Mouse (Mus musculus) stomach, postnatal 0 days (tissue): ENCODE results near the gene Coro1b. TPM values are rescaled to one million over a fixed set of nuclear protein-coding genes. Genes with fewer than 3 reads are reported as not detected.
"Not testable (repeated sequence)": the region's sequence is repeated elsewhere in the genome, so short reads cannot be mapped to it uniquely, and the experiment has no call there.

Experiments
- ATAC-seq: fragments of 200-750 bp; cut with Nextera tagmentation; 2 replicates; pipeline ENCODE4 v1.8.0; 2017; ENCODE audit not compliant: low FRiP score, low TSS enrichment
- DNase-seq: peaks from one replicate; pipeline ENCODE4 v3.0.0-alpha.2; 2016; ENCODE audit warnings: low spot score
- H3K27ac ChIP-seq: fragments of 300-500 bp; sonication (generic); replicated peaks from 2 replicates; pipeline ENCODE4 v1.5.1; 2014; ENCODE audit warnings: mild to moderate bottlenecking, control low read depth
- H3K27me3 ChIP-seq: fragments of 300-500 bp; sonication (generic); 2 replicates; pipeline ENCODE4 v1.6.1; 2014; ENCODE audit warnings: low read length; ENCODE audit not compliant: control insufficient read depth, insufficient read depth
- H3K36me3 ChIP-seq: fragments of 300-500 bp; sonication (generic); 2 replicates; pipeline ENCODE4 v1.6.1; 2014; ENCODE audit warnings: low read length, mixed read lengths; ENCODE audit not compliant: control insufficient read depth, insufficient read depth
- H3K4me1 ChIP-seq: fragments of 300-500 bp; sonication (generic); replicated peaks from 2 replicates; pipeline ENCODE4 v1.6.1; 2014; ENCODE audit warnings: antibody characterized with exemption; ENCODE audit not compliant: control insufficient read depth, insufficient read depth
- H3K4me2 ChIP-seq: fragments of 300-500 bp; sonication (generic); replicated peaks from 2 replicates; pipeline ENCODE4 v1.6.1; 2014; ENCODE audit warnings: low read depth, mild to moderate bottlenecking, control low read depth, moderate library complexity
- H3K4me3 ChIP-seq: fragments of 300-500 bp; sonication (generic); 2 replicates; pipeline ENCODE4 v1.5.1; 2014; ENCODE audit warnings: low read depth, low read length, control low read depth
- H3K9ac ChIP-seq: fragments of 300-500 bp; sonication (generic); 2 replicates; pipeline ENCODE4 v1.6.1; 2014; ENCODE audit warnings: mild to moderate bottlenecking, low read length, control low read depth, mixed read lengths
- H3K9me3 ChIP-seq: fragments of 300-500 bp; sonication (generic); 2 replicates; pipeline ENCODE4 v1.6.1; 2016; ENCODE audit warnings: low read length; ENCODE audit not compliant: control insufficient read depth
- CTCF ChIP-seq: IDR thresholded peaks from 2 replicates; pipeline ENCODE4 v1.5.1; 2016; ENCODE audit warnings: antibody characterized with exemption, low read depth, mild to moderate bottlenecking, moderate library complexity
- EP300 ChIP-seq: optimal IDR thresholded peaks from 2 replicates; pipeline ENCODE3; 2016; ENCODE audit warnings: antibody characterized with exemption
- WGBS: fragments of 180-500 bp; shearing (Covaris S2); extraction: QIAGEN DNeasy Blood & Tissue Kit; methylation state at CpG from one replicate; pipeline ENCODE4 v1.1.7; 2014; 5-methylcytosine and 5-hydroxymethylcytosine counted together
- polyA plus RNA-seq: library from polyadenylated mRNA; unstranded; fragments of >200 nt; fragmentation: Nextera tagmentation; extraction: Ambion mirVana; gene quantifications from 2 replicates; pipeline ENCODE4 v1.2.1, GENCODE M21; 2015

The Coro1b gene
- polyA plus RNA-seq, 1 experiment from 2014 or later, result 127 TPM

DNA sequence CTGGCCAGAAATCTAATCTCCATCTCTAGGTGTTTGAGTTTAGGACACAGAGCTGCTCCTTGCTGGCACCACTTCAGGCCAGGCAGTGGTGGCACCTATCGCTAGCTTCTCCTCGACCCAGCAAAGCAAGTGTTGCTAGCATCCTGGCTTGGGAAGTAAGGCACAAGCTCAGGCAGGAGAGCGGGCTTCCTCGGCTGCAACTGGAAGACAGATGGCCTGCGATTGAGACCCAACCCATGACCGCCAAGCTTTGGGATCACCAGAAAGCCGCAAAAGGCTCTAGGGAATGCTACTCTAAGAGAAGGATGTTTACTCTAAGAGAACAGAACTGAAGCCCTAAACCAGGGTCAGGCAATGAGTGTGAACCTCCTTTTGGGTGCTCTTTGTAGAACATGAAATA is 19.0 kb upstream of the Coro1b start:
- H3K9ac ChIP-seq, result no peak overlapping the region
- no peak overlapping the region for H3K27ac ChIP-seq
- H3K4me3 ChIP-seq, result no peak overlapping the region
- DNase-seq (no peak), ATAC-seq (no peak)
- H3K4me1 ChIP-seq, result 0 out of 2 replicates have a peak, but pooled peaks cover 3% of the 10 kb centered on the region
- no peaks in the 10 kb centered on the region for H3K27me3 ChIP-seq
- no peaks in the 10 kb centered on the region for H3K9me3 ChIP-seq
- 85% methylated on average over 7 of the region's 7 CpGs for whole genome bisulfite sequencing
- no peak overlapping the region for H3K4me2 ChIP-seq
- TF ChIP-seq CTCF (no peak), EP300 (no peak)
- peaks cover 20% of the 10 kb centered on the region for H3K36me3 ChIP-seq

DNA sequence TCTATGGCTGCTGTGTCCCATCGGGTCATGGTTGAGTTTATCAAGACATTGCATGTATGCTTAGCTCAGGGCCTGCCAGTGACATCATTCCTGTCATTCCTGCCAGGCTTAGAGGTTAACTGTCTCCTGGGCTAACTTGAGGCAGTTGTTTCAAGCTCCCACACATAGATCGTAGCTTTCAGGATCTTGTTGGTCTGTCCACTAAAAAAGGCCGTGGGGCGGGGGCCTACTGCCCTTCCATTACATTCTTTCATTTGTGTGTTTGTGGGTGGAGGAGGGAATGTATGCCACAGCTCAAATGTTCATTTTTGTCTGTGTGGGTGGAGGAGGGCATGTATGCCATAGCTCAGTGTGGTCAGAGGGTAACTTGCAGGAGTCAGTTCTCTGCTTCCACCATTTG is 18.3 kb upstream of the Coro1b start:
- Histone ChIP-seq H3K36me3 (peaks cover 20% of the 10 kb centered on the region), H3K4me2 (no peak overlapping the region), H3K27me3 (no peaks in the 10 kb centered on the region), H3K9me3 (no peaks in the 10 kb centered on the region), H3K4me1 (0 out of 2 replicates have a peak, but pooled peaks cover 3% of the 10 kb centered on the region), H3K4me3 (no peak overlapping the region), H3K27ac (no peak overlapping the region), H3K9ac (no peak overlapping the region)
- DNase-seq (no peak), ATAC-seq (no peak)
- WGBS, result 79% methylated on average over 4 of the region's 4 CpGs
- TF ChIP-seq CTCF (no peak), EP300 (no peak)

DNA sequence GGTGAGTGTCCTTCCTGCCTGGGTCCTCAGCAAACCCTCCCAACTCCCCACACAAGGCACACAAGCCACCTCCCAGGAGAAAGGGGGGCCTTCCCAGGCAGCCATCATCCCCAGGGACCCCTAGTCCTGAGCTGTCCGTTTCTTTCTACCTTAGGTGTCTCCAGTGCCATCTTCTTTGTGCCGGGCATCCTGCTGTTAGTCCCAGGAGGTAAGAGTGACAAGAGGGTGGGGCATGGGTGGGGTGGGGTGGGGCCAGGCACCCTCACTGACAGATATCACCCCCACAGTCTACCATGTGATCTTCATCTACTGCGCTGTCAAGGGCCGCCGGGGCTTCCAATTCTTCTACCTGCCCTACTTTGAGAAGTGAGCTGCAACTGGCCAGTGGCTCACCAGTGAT is 17.3 kb upstream of the Coro1b start:
- Histone ChIP-seq H3K4me3 (no peak overlapping the region), H3K4me1 (0 out of 2 replicates have a peak, but pooled peaks cover 3% of the 10 kb centered on the region), H3K4me2 (no peak overlapping the region), H3K27me3 (no peaks in the 10 kb centered on the region), H3K27ac (no peak overlapping the region), H3K36me3 (peaks cover 20% of the 10 kb centered on the region), H3K9ac (no peak overlapping the region), H3K9me3 (no peaks in the 10 kb centered on the region)
- WGBS, result 83% methylated on average over 5 of the region's 5 CpGs
- ATAC-seq (no peak), DNase-seq (no peak)
- TF ChIP-seq EP300, result no peak
- no peak for TF ChIP-seq CTCF

DNA sequence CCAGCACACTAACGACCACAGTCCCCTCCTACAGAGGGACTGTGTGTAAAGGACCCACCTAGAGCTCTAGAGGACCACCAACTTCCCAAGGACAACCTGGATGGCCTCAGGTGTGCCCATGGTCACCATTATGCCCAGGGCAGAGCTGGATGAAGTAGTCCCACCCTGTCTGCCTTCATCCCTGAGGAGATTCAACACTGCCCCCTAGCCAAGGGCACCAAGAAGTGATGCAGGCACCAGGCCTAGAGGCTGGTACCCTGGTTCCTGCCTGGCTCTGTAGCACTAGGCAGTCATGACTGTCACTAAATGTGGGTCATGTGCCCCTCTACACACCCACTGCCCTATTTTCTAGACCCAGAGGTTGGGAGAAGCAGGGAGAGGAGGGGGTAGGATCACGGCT is 16.7 kb upstream of the Coro1b start:
- H3K27ac ChIP-seq, result no peak overlapping the region
- 0 out of 2 replicates have a peak, but pooled peaks cover under 1% of the 10 kb centered on the region for H3K4me1 ChIP-seq
- no peaks in the 10 kb centered on the region for H3K27me3 ChIP-seq
- no peak overlapping the region for H3K9ac ChIP-seq
- TF ChIP-seq CTCF (peak; percentile 24; the same call in 1 of the 2 replicates), EP300 (no peak)
- no peak overlapping the region for H3K4me3 ChIP-seq
- H3K36me3 ChIP-seq, result peaks cover 20% of the 10 kb centered on the region
- DNase-seq (no peak), ATAC-seq (no peak)
- no peaks in the 10 kb centered on the region for H3K9me3 ChIP-seq
- no peak overlapping the region for H3K4me2 ChIP-seq
- WGBS, result 79% methylated on average over 2 of the region's 2 CpGs

DNA sequence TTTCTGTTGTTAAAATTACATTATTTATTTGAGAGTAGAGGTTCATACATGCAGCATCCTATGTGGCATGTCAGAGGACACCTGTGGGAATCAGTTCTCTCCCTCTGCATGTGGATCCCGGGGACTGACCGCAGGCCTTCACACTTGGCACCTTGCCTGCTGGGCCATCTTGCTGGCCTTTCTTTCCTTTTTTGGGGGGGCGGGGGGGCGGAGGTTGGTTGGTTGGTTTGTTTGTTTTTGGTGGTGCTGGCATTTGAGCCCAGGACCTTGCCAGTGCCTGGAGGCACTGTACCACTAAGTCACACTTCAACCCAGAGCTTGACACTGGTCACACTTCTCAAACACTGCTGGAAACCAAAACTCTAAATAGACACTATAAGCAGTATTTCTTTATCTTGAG is 14.1 kb upstream of the Coro1b start:
- Histone ChIP-seq H3K9ac (no peak overlapping the region), H3K4me3 (no peak overlapping the region), H3K27me3 (no peaks in the 10 kb centered on the region), H3K4me2 (no peak overlapping the region), H3K36me3 (peaks cover 14% of the 10 kb centered on the region), H3K27ac (no peak overlapping the region), H3K4me1 (no peaks in the 10 kb centered on the region), H3K9me3 (no peaks in the 10 kb centered on the region)
- DNase-seq (no peak), ATAC-seq (no peak)
- TF ChIP-seq EP300, result no peak
- TF ChIP-seq CTCF, result no peak
- WGBS, result 90% methylated on average over 4 of the region's 4 CpGs

DNA sequence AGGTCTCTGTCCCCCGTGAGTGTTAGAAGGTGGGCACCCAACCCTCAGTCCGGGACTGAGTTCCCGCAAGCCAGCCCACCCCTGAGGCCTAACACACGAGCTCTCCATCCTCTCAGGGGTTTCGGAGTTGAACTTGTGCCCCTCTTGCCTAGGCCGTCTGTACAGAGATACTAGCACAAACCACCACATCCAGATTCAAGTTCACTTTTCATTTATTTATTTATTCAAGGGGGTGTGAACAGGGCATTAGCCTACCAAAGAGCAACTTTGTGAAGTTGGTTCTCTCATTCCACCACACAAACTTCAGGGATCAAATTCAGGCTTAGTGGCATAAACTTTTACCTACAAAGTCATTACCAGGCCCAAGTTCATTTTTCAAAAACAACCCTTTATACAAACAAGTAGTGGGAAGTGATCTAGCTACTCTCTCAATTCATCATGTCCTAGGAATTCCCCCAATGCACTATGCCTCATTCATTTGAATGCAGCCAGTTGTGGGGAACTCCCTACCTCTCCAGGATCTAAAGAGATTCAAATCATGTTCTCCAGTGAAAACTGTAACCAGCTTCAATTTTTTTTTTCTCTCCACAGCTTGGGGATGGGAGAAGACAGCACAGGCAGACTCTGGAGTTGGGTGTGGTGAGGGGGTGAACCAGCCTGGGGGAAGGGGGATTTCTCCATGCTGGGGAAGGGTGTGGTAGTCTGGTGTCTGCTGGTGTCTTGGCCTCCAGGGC is 13.0 kb upstream of the Coro1b start:
- H3K36me3 ChIP-seq, H3K9me3 ChIP-seq, H3K4me3 ChIP-seq, DNase-seq, H3K27me3 ChIP-seq, ATAC-seq, H3K4me1 ChIP-seq, H3K27ac ChIP-seq, H3K9ac ChIP-seq, H3K4me2 ChIP-seq: not testable (repeated sequence)
- 78% methylated on average over 6 of the region's 6 CpGs for WGBS
